Mouse (Mus musculus): ENCODE measurements at regions not wholly inside any gene's neighbourhood (a gene's known extent, or its start where the extent isn't known, plus 50 kb on each side); places are given as distances from the start of the nearest gene placed in this dataset.

DNA sequence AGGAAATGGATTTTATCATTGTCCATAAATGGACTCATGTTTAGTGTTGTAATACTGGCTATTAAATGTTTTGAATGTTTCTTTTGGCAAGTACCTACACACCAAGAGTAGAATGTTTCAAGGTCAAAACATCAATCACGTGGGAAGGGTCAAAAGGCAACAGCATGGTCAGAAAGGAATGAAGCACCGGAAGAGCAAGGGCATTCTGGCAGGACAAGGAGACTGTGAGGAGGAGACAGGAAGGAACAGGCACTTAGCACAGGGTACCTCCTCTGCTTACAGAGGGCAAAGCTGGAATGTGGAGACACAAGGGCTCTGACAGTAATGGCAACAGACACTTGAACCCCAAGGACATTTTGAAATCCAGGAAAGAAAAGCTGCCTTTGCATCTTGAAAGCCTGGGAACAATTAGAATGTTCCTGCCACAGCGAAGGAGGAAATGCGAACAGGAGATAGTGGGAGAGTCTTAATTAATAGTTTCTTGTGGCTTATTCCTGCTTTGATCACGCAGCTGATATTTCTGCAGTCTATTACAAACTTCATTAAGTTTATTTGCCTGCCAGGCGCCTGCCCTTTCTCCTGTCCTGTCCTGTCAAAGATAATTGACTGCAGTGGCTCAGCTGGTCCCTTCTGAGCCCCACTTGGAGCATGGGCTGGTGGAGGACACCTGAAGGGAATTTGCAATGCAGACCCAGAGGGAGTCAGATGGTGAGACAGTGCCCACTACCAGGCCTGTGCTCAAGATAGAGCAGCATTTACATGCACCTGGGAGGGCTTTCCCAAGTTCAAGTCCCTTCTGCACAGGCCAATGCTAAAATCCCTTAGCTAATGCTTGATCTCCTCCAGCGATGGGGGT lies 151.2 kb upstream of the Kcnd3 start:
- ChIA-PET CTCF (interaction anchor here (1.2 to 1.8 kb wide), 2 partner anchors 9 to 10 kb away, joined by 3 to 5 read pairs; no protein-coding TSS in a partner anchor), POLR2A (no interaction called here)
- TF ChIP-seq CTCF (IDR thresholded peaks at IDR 0.05): no peak
- H3K27me3 ChIP-seq: no peaks in the 10 kb centered on the region
- no peak for DNase-seq (ENCODE audit: low read depth, low spot score)
- in situ Hi-C loops (cut with MboI; ENCODE audit: low pct_unique_long_range_greater_than_20kb): no loop called here
- ATAC-seq: no peak

DNA sequence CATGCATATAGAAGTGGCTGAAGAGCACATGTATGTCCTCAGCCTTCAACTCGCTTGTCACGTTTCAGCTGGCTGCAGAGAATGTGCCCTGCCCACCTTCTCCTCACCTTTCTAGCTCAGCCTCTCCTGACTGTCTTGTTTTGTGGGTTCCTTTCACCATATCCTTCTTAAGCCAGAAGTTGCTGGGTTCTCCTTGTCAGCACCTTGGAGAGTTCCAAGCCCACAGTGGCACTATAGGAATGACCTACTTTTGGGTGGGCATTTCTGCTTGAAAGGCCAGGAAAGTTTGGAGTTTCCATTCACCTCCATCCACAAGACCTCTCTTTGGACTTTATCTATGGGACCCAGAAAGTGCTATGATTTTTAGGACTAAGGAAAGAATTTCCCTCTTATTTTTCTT lies 144.5 kb upstream of the Kcnd3 start:
- ChIA-PET CTCF (no interaction called here), POLR2A (no interaction called here)
- TF ChIP-seq CTCF (IDR thresholded peaks at IDR 0.05): no peak
- in situ Hi-C loops (cut with MboI; ENCODE audit: low pct_unique_long_range_greater_than_20kb): no loop called here
- no peak for DNase-seq (ENCODE audit: low read depth, low spot score)
- ATAC-seq: no peak
- no peaks in the 10 kb centered on the region for H3K27me3 ChIP-seq

DNA sequence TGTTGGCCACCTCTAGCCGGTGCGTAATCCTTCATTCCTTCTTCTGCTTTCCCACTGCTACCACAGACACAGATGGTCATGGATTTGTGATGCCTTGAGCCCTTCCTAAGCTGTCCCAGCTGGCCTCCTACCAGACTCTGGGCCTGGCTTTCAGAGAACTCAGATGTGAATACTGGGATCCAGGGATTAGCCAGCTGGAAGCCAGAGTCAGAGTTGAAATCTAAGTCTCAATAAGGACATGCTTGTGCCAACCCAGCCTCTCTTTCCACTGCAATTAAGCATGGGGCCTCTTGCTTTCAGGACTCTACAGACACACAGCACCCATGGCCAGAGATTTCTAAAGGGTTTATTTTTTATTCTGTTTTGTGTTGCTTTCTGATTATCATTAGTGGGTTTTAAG lies 143.1 kb upstream of the Kcnd3 start:
- no peak for TF ChIP-seq CTCF (IDR thresholded peaks at IDR 0.05)
- no peak for ATAC-seq
- in situ Hi-C loops (cut with MboI; ENCODE audit: low pct_unique_long_range_greater_than_20kb): no loop called here
- H3K27me3 ChIP-seq: no peaks in the 10 kb centered on the region
- DNase-seq (ENCODE audit: low read depth, low spot score): no peak
- ChIA-PET CTCF (no interaction called here), POLR2A (no interaction called here)

DNA sequence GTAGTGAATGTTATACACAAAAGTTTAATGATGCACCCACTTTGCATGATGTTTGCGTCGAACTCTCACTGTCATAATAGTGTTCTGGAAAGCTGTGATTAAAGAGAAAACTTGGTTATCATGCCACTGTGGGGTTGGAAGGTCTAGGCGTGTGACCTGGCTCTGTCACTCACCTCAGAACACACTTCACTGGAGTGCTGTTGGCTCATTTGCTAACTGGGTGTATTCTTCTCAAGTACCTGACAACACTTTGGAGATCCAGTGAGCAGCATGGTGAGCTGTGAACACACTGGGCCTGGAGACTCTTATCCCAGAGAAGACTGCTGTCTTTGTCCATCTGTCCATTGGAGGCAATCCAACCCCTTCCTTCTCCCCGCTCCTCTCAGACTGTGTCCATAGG lies 98.9 kb upstream of the Kcnd3 start:
- peaks cover 6% of the 10 kb centered on the region for H3K27me3 ChIP-seq
- TF ChIP-seq CTCF (IDR thresholded peaks at IDR 0.05): no peak
- no peak for ATAC-seq
- CTCF ChIA-PET: interaction anchor here (0.7 to 1.3 kb wide), 2 partner anchors 22 to 23 kb away, joined by 3 read pairs; no protein-coding TSS in a partner anchor
- DNase-seq (ENCODE audit: low read depth, low spot score): no peak
- in situ Hi-C loops (cut with MboI; ENCODE audit: low pct_unique_long_range_greater_than_20kb): no loop called here
- POLR2A ChIA-PET: no interaction called here

DNA sequence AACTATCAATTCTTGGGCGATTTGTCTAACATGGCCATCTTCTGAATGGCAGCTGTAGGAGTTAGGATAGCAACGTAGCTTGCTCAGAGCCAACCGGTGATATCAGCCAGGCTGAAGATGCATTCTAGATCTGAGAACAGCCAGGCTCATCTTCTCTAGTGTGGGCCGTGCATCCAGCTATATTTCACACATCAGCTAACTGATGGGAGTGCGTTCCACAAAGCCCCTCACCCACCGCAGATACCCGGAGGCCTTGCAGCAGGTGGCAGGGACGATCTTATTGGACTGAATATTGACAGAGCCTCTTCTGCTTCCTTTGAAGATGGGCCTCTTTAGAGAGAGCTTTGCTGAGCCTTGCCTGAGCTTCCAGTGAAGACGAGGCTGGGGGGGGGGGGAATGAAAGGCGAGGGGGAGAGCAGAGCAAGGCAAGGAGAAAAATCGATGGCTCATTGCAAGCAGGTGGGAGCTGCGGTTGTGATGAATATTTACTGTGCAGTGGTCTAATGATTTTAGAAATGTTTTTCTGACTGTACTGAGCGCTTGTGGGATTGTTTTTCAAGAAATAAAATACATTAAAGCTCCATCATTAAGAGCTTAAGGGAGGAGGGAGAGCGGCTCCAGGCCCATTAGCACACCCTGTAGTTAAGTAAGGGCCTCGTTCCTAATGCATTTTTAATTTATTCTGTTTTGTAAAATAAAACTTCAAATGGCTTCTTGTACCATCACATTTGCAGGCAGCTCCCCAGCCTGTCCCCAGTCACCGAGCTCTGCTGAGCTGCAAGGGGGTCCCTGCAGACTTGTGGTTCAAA lies 97.8 kb upstream of the Kcnd3 start:
- DNase-seq (ENCODE audit: low read depth, low spot score) (no peak), ATAC-seq (no peak)
- no peak for TF ChIP-seq CTCF (IDR thresholded peaks at IDR 0.05)
- in situ Hi-C loops (cut with MboI; ENCODE audit: low pct_unique_long_range_greater_than_20kb): no loop called here
- ChIA-PET CTCF (no interaction called here), POLR2A (interaction anchor here (0.6 to 0.7 kb wide), 2 partner anchors 24 to 535 kb away, joined by 3 read pairs; no protein-coding TSS in a partner anchor)
- H3K27me3 ChIP-seq: peaks cover 6% of the 10 kb centered on the region

DNA sequence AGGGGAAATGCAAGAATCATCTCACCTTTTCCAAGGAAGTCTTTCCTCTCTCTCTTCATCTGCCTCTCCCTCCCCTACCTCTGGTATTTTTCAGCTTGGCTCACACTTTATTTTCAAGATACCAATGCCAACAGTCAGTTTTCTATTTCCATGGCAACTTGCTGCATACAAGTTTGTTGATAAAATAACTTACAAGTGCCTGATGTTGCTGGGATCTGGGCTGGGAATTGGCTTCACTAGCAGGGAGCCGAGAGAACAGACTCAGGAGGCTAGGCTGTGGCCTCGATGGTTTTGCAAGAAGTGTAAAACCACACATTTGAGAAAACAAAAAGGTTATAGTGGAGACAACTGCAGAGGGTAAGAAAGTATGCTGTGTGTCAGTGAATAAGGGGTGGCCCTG lies 94.6 kb upstream of the Kcnd3 start:
- in situ Hi-C loops (cut with MboI; ENCODE audit: low pct_unique_long_range_greater_than_20kb): no loop called here
- no peak for DNase-seq (ENCODE audit: low read depth, low spot score)
- ChIA-PET CTCF (no interaction called here), POLR2A (no interaction called here)
- peaks cover 7% of the 10 kb centered on the region for H3K27me3 ChIP-seq
- no peak for TF ChIP-seq CTCF (IDR thresholded peaks at IDR 0.05)
- no peak for ATAC-seq

DNA sequence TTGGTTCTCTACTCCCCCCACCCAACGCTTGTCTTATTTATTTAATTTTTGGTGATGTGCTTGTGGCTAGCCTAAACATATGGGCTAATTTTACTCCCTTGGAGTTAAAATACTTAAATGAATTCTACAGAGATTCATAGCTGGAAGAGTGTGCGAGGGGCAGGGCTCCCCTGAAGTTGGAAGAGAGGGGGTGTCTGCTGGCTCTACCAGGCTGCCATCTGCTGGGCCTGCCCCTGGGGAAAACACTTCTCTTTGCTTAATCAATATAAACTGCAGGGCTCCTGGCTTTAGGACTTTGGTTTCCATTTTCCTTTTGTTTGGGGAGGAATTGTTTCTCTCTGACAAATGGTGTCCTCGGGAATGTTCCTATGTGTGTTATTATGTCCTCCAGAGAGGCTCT lies 92.5 kb upstream of the Kcnd3 start:
- in situ Hi-C loops (cut with MboI; ENCODE audit: low pct_unique_long_range_greater_than_20kb): no loop called here
- H3K27me3 ChIP-seq: peaks cover 7% of the 10 kb centered on the region
- ATAC-seq (no peak), DNase-seq (ENCODE audit: low read depth, low spot score) (no peak)
- ChIA-PET POLR2A (no interaction called here), CTCF (no interaction called here)
- TF ChIP-seq CTCF (IDR thresholded peaks at IDR 0.05): no peak

DNA sequence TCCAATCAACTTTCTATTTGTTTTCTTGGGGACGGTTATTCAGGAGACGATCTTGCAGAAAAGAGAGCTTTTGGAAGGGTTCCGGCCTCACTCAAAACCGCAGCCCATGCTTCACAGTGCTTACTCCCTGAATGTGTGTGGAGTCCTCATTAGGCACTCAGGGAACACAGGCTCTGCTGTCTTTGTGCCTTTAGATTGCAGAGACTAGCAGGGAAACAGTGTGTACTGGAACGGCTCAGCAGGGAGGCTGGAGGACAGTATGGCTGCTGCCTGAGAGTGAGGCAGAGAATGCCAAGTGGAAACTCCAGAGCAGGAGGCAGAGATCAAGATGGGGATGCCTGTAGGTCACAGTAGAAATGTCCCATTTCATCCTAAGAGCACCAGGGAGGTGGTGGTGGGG lies 87.4 kb upstream of the Kcnd3 start:
- CTCF ChIA-PET: interaction anchor here (1.3 kb wide), 1 partner anchor 17 kb away, joined by 3 read pairs; no protein-coding TSS in a partner anchor
- DNase-seq (ENCODE audit: low read depth, low spot score): no peak
- no peak for TF ChIP-seq CTCF (IDR thresholded peaks at IDR 0.05)
- POLR2A ChIA-PET: no interaction called here
- H3K27me3 ChIP-seq: peaks cover 7% of the 10 kb centered on the region
- ATAC-seq: no peak
- in situ Hi-C loops (cut with MboI; ENCODE audit: low pct_unique_long_range_greater_than_20kb): no loop called here

DNA sequence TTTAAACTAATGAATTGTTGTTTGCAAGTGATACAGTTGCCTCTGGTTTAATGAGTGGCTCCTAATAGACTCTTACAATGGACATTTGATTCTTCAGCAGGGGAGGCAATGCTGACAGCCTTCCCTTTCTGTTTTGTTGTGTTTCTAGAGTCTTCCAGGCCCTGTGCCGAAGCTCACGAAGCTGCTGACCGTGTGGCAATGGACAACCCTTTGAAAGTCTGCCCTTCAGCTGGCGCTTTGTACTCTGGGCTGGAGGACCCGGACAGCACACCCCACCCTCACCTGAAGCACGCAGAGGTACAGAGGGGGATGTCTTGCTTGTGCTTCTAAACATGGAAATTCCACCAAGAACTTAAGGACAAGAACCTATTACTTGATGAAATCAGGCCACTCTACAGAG lies 85.3 kb upstream of the Kcnd3 start:
- peaks cover 7% of the 10 kb centered on the region for H3K27me3 ChIP-seq

DNA sequence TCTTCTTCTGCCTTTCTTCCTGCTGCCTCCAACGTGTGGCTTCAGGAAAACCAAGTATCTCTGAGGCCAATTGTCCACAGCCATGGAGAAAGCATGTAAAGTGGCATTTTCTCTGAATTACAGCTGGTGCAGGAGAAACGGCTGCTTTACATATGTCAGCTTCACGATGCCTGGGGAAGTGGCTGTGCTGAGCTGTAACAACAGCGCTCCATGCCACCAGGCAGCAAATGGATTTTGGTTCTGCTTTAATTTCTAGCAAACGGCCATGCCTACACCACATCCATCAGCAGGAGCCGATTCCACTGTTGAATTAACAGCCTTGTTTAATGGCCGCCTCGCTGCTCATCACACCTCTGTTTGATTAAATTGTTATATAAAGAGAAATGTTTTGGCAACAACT lies 84.2 kb upstream of the Kcnd3 start:
- peaks cover 4% of the 10 kb centered on the region for H3K27me3 ChIP-seq
- in situ Hi-C loops (cut with MboI; ENCODE audit: low pct_unique_long_range_greater_than_20kb): no loop called here
- ATAC-seq (no peak), DNase-seq (ENCODE audit: low read depth, low spot score) (no peak)
- POLR2A ChIA-PET: no interaction called here
- CTCF ChIA-PET: interaction anchor here (2.0 kb wide), 1 partner anchor 11 kb away, joined by 6 read pairs; no protein-coding TSS in a partner anchor
- no peak for TF ChIP-seq CTCF (IDR thresholded peaks at IDR 0.05)

More for the DNA sequence above, 85.3 kb upstream of the Kcnd3 start:
- POLR2A ChIA-PET: no interaction called here
- no peak for TF ChIP-seq CTCF (IDR thresholded peaks at IDR 0.05)
- DNase-seq (ENCODE audit: low read depth, low spot score) (no peak), ATAC-seq (no peak)
- in situ Hi-C loops (cut with MboI; ENCODE audit: low pct_unique_long_range_greater_than_20kb): no loop called here
- CTCF ChIA-PET: no interaction called here

DNA sequence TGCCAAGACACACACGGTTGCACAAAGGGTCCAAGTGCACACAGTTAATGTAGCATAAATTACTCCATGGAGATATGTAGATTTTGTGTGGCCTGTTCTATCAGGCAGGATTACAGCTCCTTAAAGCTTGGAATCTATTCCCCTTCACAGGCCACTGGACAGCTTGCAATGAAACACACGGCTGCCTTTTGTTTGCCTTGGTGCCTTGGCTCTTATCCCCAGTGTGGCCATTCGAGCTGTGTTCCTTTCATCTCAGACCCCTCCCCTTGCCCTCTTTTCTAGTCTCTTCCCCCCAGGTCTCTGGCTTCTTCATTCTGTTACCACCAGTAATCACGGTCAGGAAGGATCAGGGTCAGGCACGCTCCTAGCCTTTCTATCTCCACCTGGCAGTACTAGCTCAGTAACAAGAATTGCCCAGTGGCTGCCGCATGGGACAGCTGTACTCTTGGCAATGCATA lies 79.7 kb upstream of the Kcnd3 start:
- CTCF ChIA-PET: no interaction called here
- POLR2A ChIA-PET: no interaction called here

More for the DNA sequence above, 79.7 kb upstream of the Kcnd3 start:
- no peaks in the 10 kb centered on the region for H3K27me3 ChIP-seq
- ATAC-seq: peak; percentile 64
- TF ChIP-seq CTCF (IDR thresholded peaks at IDR 0.05): no peak
- in situ Hi-C loops (cut with MboI; ENCODE audit: low pct_unique_long_range_greater_than_20kb): no loop called here
- DNase-seq (ENCODE audit: low read depth, low spot score): no peak

Data from Patski (cell line).